Mouse (Mus musculus): ENCODE measurements around the gene Shisa4. TPM values are rescaled to one million over a fixed set of nuclear protein-coding genes. Genes with fewer than 3 reads are reported as not detected.

The Shisa4 gene
- total RNA-seq (2014; rRNA removed) = 0.18 and 0.47 TPM in 2 replicates
- polyA plus RNA-seq (2012; rRNA removed) = 0.14 and 0.33 TPM in 2 replicates

DNA sequence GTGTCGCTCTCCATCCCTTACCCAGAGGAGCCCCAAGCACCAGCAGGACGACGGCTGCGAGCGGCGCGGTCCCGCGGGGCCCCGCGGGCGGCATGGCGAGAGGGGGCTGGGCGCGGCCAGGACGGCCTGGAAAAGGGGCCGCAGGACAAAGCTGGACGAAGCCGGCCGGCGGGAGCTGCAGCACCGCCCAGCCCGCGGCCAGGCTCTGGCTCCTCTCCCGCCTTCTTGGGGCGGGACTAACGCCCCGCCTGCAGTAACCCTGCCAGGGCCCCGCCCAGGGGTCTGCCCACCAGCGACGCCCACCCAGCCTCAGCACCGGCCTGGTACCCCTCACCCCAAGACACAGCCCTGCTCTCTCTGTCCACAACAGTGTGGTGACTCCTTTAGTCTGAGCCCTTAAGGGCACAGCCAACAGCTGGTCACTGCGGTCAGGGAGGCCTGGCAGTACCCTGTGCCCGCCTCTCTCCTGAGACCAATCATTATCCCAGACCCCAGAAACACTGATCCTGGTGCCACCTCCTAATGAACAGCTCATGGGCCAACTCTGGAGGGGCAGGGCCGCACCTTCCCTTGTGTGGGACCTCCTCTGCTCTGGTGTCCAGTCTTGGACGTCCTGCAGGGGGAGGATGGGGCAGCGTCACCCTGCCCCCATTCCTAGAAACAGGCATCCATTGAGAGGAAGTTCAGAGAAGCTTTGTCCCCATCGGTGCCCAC, at the start of gene Shisa4:
Gene Shisa4, minus strand, starts transcription at position 370 of the 714 bp plus-strand sequence.
- Histone ChIP-seq H3K79me2 (ENCODE audit: control insufficient read depth, insufficient read depth, low read length) (no peaks in the 10 kb centered on the region), H3K27ac (replicated peaks; ENCODE audit: insufficient read depth, low read depth, low read length) (no peak within 1 kb of the TSS), H3K4me3 (ENCODE audit: insufficient read depth, low read depth, low read length) (peak within 1 kb of the TSS; percentile 55), H3K36me3 (ENCODE audit: control insufficient read depth, insufficient read depth, low read length) (no peaks in the 10 kb centered on the region), H3K27me3 (ENCODE audit: control insufficient read depth, insufficient read depth, low read length) (no peaks in the 10 kb centered on the region), H3K9ac (ENCODE audit: low read depth, low read length) (peak within 1 kb of the TSS; percentile 50), H3K4me1 (ENCODE audit: control insufficient read depth, insufficient read depth, low read length) (0 out of 2 replicates have a peak, but pooled peaks cover 2% of the 10 kb centered on the region)
- peak; percentile 6 for DNase-seq (ENCODE audit: extremely low read depth, low read depth, low spot score)
- WGBS = 3% methylated on average over 38 of the region's 38 CpGs
- TF ChIP-seq POLR2A (IDR thresholded peaks at IDR 0.05; ENCODE audit: extremely low read depth, insufficient read depth, low read length) (no peak), CTCF (IDR thresholded peaks at IDR 0.05; ENCODE audit: low read depth, low read length) (no peak)

GRCm38 (mm10) chr1:135422772-135423171, 47.7 kb upstream of the Shisa4 start:
- peaks cover 3% of the 10 kb centered on the region; the same call in 1 of the 2 replicates for H3K79me2 ChIP-seq (ENCODE audit: control insufficient read depth, insufficient read depth, low read length)
- DNase-seq (ENCODE audit: extremely low read depth, low read depth, low spot score) = no peak
- no peak overlapping the region for H3K9ac ChIP-seq (ENCODE audit: low read depth, low read length)
- H3K36me3 ChIP-seq (ENCODE audit: control insufficient read depth, insufficient read depth, low read length) = peaks cover 15% of the 10 kb centered on the region
- H3K4me3 ChIP-seq (ENCODE audit: insufficient read depth, low read depth, low read length) = no peak overlapping the region
- H3K4me1 ChIP-seq (ENCODE audit: control insufficient read depth, insufficient read depth, low read length) = no peaks in the 10 kb centered on the region
- H3K27me3 ChIP-seq (ENCODE audit: control insufficient read depth, insufficient read depth, low read length) = no peaks in the 10 kb centered on the region
- WGBS = 90% methylated on average over 6 of the region's 6 CpGs
- no peak overlapping the region for H3K27ac ChIP-seq (replicated peaks; ENCODE audit: insufficient read depth, low read depth, low read length)
- TF ChIP-seq CTCF (IDR thresholded peaks at IDR 0.05; ENCODE audit: low read depth, low read length) (no peak), POLR2A (IDR thresholded peaks at IDR 0.05; ENCODE audit: extremely low read depth, insufficient read depth, low read length) (no peak)

GRCm38 (mm10) chr1:135413996-135414395, 39.0 kb upstream of the Shisa4 start:
- no peaks in the 10 kb centered on the region for H3K27me3 ChIP-seq (ENCODE audit: control insufficient read depth, insufficient read depth, low read length)
- H3K27ac ChIP-seq (replicated peaks; ENCODE audit: insufficient read depth, low read depth, low read length) = no peak overlapping the region
- peaks cover 37% of the 10 kb centered on the region for H3K36me3 ChIP-seq (ENCODE audit: control insufficient read depth, insufficient read depth, low read length)
- H3K9ac ChIP-seq (ENCODE audit: low read depth, low read length) = no peak overlapping the region
- no peak for DNase-seq (ENCODE audit: extremely low read depth, low read depth, low spot score)
- peaks cover 2% of the 10 kb centered on the region; the same call in 1 of the 2 replicates for H3K4me1 ChIP-seq (ENCODE audit: control insufficient read depth, insufficient read depth, low read length)
- TF ChIP-seq POLR2A (IDR thresholded peaks at IDR 0.05; ENCODE audit: extremely low read depth, insufficient read depth, low read length) (no peak), CTCF (IDR thresholded peaks at IDR 0.05; ENCODE audit: low read depth, low read length) (no peak)
- no peak overlapping the region for H3K4me3 ChIP-seq (ENCODE audit: insufficient read depth, low read depth, low read length)
- H3K79me2 ChIP-seq (ENCODE audit: control insufficient read depth, insufficient read depth, low read length) = no peaks in the 10 kb centered on the region

DNA sequence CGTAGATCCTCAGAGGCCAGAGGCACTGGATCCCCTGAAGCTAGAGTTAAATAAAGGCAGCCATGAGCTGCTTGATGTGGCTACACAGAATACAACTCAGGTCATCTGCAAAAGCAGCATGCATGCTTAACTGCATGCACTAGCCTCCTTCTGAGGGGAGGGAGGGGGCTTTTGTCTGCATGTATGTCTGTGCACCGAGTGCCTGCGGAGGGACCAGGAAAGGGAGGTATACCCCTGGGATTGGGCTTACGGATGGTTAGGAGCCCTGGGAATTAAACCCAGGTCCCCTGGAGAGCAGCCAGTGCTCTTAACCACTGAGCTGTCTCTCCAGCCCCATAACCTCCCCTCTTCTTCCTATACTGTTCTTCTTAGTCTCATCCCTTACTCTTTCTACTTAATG, 37.1 kb upstream of the Shisa4 start:
- Histone ChIP-seq H3K79me2 (ENCODE audit: control insufficient read depth, insufficient read depth, low read length) (no peaks in the 10 kb centered on the region), H3K9ac (ENCODE audit: low read depth, low read length) (no peak overlapping the region), H3K36me3 (ENCODE audit: control insufficient read depth, insufficient read depth, low read length) (peaks cover 42% of the 10 kb centered on the region), H3K27me3 (ENCODE audit: control insufficient read depth, insufficient read depth, low read length) (no peaks in the 10 kb centered on the region), H3K4me3 (ENCODE audit: insufficient read depth, low read depth, low read length) (no peak overlapping the region), H3K4me1 (ENCODE audit: control insufficient read depth, insufficient read depth, low read length) (peaks cover 2% of the 10 kb centered on the region; the same call in 1 of the 2 replicates), H3K27ac (replicated peaks; ENCODE audit: insufficient read depth, low read depth, low read length) (no peak overlapping the region)
- no peak for DNase-seq (ENCODE audit: extremely low read depth, low read depth, low spot score)
- TF ChIP-seq CTCF (IDR thresholded peaks at IDR 0.05; ENCODE audit: low read depth, low read length) (no peak), POLR2A (IDR thresholded peaks at IDR 0.05; ENCODE audit: extremely low read depth, insufficient read depth, low read length) (no peak)
- 97% methylated on average over 4 of the region's 4 CpGs for WGBS

DNA sequence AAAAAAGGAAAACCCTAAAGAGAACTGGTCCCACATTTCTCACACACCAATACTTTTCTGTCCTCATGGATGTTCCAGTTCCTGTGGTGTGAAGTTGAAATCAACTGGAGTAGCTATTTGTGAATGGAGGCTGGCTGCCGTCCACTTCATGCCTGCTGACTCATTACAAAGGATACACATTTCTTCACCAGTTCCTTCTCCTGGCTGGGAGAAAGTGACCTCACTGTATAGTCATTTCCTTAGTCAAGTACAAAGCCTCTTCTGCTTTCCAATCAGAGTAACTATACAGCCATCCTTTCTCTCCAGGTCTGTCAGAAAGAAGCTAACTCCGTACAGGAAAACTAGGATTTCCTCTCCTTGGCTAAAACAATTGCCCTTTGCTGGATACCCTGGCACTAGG, 35.9 kb upstream of the Shisa4 start:
- Histone ChIP-seq H3K9ac (ENCODE audit: low read depth, low read length) (no peak overlapping the region), H3K27ac (replicated peaks; ENCODE audit: insufficient read depth, low read depth, low read length) (0 out of 2 replicates have a peak overlapping the region, but pooled peaks have one; percentile 29), H3K27me3 (ENCODE audit: control insufficient read depth, insufficient read depth, low read length) (no peaks in the 10 kb centered on the region), H3K4me1 (ENCODE audit: control insufficient read depth, insufficient read depth, low read length) (peaks cover 2% of the 10 kb centered on the region; the same call in 1 of the 2 replicates), H3K4me3 (ENCODE audit: insufficient read depth, low read depth, low read length) (no peak overlapping the region), H3K36me3 (ENCODE audit: control insufficient read depth, insufficient read depth, low read length) (peaks cover 38% of the 10 kb centered on the region), H3K79me2 (ENCODE audit: control insufficient read depth, insufficient read depth, low read length) (no peaks in the 10 kb centered on the region)
- TF ChIP-seq CTCF (IDR thresholded peaks at IDR 0.05; ENCODE audit: low read depth, low read length) (no peak), POLR2A (IDR thresholded peaks at IDR 0.05; ENCODE audit: extremely low read depth, insufficient read depth, low read length) (no peak)
- peak; percentile 33 for DNase-seq (ENCODE audit: extremely low read depth, low read depth, low spot score)
- 72% methylated on average over 2 of the region's 2 CpGs for WGBS

DNA sequence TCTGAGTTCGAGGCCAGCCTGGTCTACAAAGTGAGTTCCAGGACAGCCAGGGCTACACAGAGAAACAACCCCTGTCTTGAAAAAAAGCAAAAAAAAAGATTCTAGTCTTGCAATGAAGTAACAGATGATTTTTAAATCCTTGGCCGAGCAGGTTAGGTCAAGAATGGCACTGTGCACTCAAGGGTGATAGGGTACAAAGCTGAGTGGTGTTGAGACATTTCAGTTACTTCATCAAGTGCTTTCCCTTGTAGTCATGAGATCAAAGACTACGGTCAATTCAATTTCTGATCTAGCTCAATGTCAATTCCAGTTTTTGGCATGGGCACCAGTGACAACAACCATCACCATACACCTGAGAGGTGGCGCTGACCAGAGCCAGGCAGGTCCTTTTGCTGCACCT, 33.9 kb upstream of the Shisa4 start:
- Histone ChIP-seq H3K36me3 (ENCODE audit: control insufficient read depth, insufficient read depth, low read length) (peaks cover 39% of the 10 kb centered on the region), H3K79me2 (ENCODE audit: control insufficient read depth, insufficient read depth, low read length) (no peaks in the 10 kb centered on the region)
- 97% methylated on average over 4 of the region's 4 CpGs for WGBS

More for the DNA sequence above, 33.9 kb upstream of the Shisa4 start:
- Histone ChIP-seq H3K27me3 (ENCODE audit: control insufficient read depth, insufficient read depth, low read length) (no peaks in the 10 kb centered on the region), H3K27ac (replicated peaks; ENCODE audit: insufficient read depth, low read depth, low read length) (no peak overlapping the region), H3K9ac (ENCODE audit: low read depth, low read length) (no peak overlapping the region), H3K4me1 (ENCODE audit: control insufficient read depth, insufficient read depth, low read length) (peaks cover 2% of the 10 kb centered on the region), H3K4me3 (ENCODE audit: insufficient read depth, low read depth, low read length) (no peak overlapping the region)
- no peak for DNase-seq (ENCODE audit: extremely low read depth, low read depth, low spot score)
- TF ChIP-seq POLR2A (IDR thresholded peaks at IDR 0.05; ENCODE audit: extremely low read depth, insufficient read depth, low read length) (no peak), CTCF (IDR thresholded peaks at IDR 0.05; ENCODE audit: low read depth, low read length) (no peak)
